Comparison of ENCODE assay signal across 8 mouse cellular contexts in the genomic region with DNA sequence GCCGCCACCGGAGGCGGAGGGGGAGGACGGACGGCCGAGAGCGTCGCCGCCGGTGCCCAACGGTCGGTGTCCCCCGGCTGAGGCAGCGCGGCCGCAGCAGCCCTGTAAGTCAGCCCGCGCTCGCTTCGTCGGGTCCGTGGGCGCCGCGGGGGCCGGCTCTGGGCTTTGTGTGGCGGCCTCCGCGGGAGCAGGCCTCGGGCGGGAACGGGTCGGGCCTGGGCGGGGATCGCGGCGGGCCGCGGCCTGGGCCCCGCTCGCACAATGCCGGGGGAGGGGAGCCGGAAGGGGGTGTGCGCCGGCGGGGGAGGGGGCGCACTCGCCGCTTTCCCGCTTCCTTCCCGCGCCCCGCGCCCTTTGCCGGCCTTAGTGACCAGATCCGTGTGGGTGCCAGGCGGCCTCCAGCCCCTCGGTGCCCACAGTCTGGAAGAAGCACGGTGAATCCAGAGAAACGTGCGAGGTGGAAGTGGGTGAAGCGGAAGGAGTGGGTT. TPM values are rescaled to one million over a fixed set of nuclear protein-coding genes. Genes with fewer than 3 reads are reported as not detected.
A peak's percentile ranks its signal among the peaks of the same experiment; 100 is the strongest.
DNase-seq lines count a peak whose midpoint lies in the region; TF ChIP-seq lines count a peak whose summit lies in the region.

No protein-coding gene starts in this region.

- peak overlapping the region; percentile 85 for H3K27ac ChIP-seq in embryonic fibroblast, embryonic 13.5 days (ENCODE audit: insufficient read depth, low read length)
- peak overlapping the region; percentile 57 for H3K27ac ChIP-seq in macrophage

- peak overlapping the region; percentile 100 for H3K4me3 ChIP-seq in embryonic fibroblast, embryonic 13.5 days (ENCODE audit: insufficient read depth, low read length)
- H3K4me3 ChIP-seq in macrophage (ENCODE audit: inconsistent target): peak overlapping the region; percentile 78

- intact Hi-C loops in heart, postnatal 14 days (cut with DNase I): loop anchor here (5.0 kb wide), 1 partner anchor 37 kb away; no protein-coding TSS in a partner anchor

- TF ChIP-seq CTCF in embryonic fibroblast, embryonic 13.5 days (IDR thresholded peaks at IDR 0.05; ENCODE audit: borderline replicate concordance, insufficient read depth, low read length): no peak

- DNase-seq in ES-CJ7 (ENCODE audit: low read depth, low spot score): peak; percentile 35
- peak; percentile 84 for DNase-seq in adrenal gland, adult 2 months
- DNase-seq in heart, postnatal 14 days: peak; percentile 63 to 68
- DNase-seq in layer of hippocampus, postnatal 25 days (ENCODE audit: extremely low spot score in 1 of 2, low spot score in 1 of 2): peak; percentile 30 to 65
- DNase-seq in right cerebral cortex, postnatal 25 days: peak; percentile 66
- no peak for DNase-seq in adipocyte (ENCODE audit: low spot score)

- no peaks in the 10 kb centered on the region for H3K36me3 ChIP-seq in macrophage (ENCODE audit: inconsistent target)

- 3% methylated on average over 38 of the region's 62 CpGs for WGBS in macrophage (ENCODE audit: missing documents)

- H3K4me1 ChIP-seq in embryonic fibroblast, embryonic 13.5 days (ENCODE audit: control insufficient read depth, insufficient read depth, low read length): peaks cover 7% of the 10 kb centered on the region; the same call in 1 of the 2 replicates

- peaks cover 49% of the 10 kb centered on the region for H3K79me2 ChIP-seq in macrophage (ENCODE audit: inconsistent target)

- no peak; the same call in none of the 2 replicates for TF ChIP-seq POLR2A in embryonic fibroblast, embryonic 13.5 days (IDR thresholded peaks at IDR 0.05; ENCODE audit: low read depth, low read length)

RNA-seq across cellular contexts. Expression of a gene that starts 0.5 kb away (rescaled TPM):
- 100 to 1,000 TPM; 118 to 121 TPM for total RNA-seq in adrenal gland, adult 2 months (2021)
- polyA plus RNA-seq in adrenal gland, adult 2 months (2012; rRNA removed): 28.8 and 33.5 TPM in 2 replicates
- polyA plus RNA-seq in embryonic fibroblast, embryonic 13.5 days (2011; ENCODE audit: insufficient read length, low read depth, missing spikeins): 130 and 145 TPM in 2 replicates
- 100 to 1,000 TPM; 122 to 133 TPM for total RNA-seq in heart, postnatal 14 days (2021)
- 100 to 1,000 TPM; 173 to 176 TPM for total RNA-seq in layer of hippocampus, postnatal 25 days (2021)
- total RNA-seq in macrophage (2018; cell fraction: chromatin; rRNA removed): 100 to 1,000 TPM; 102 to 213 (median 156) TPM
- 100 to 1,000 TPM in 3 of 26 experiments, 10 to 100 TPM in 23; 78.7 to 145 (median 89.1) TPM for total RNA-seq in macrophage (2018; cell fraction: cytosol; rRNA removed)
- total RNA-seq in macrophage (2018; cell fraction: nucleus; rRNA removed): 100 to 1,000 TPM in 23 of 26 experiments, 10 to 100 TPM in 3; 91.6 to 221 (median 127) TPM
- polyA plus RNA-seq in macrophage (2018): 61.0 to 80.1 TPM (median 72.2 TPM) in 3 replicates
